Mouse (Mus musculus): ENCODE results near the gene Rbm17.

DNA sequence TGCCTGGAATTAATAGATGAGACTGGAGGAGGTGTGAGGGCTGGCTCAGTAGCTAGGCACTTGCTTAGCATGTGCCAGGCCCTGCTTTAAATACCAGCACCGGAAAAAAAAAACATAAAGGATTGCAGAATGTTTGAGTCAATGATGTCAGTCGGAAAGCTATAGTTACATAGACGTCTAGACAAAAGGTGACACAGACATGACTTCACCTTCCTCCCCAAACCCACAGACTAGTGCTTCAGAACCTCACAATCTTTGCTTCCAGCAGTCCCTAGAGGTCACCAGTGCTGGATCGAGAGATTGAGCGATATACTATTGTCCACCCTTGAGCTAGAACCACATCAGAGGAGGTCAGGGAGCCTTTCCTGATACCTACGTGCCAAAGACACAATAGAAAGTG is 31.1 kb upstream of the Rbm17 start:
- TF ChIP-seq MEF2A (IDR thresholded peaks at IDR 0.05; ENCODE audit: borderline replicate concordance, low read depth, low read length): no peak
- TF ChIP-seq EP300 (IDR thresholded peaks at IDR 0.05; ENCODE audit: low read length): no peak
- no peak for TF ChIP-seq CTCF (conservative IDR thresholded peaks at IDR 0.05 in 1 of 2, IDR thresholded peaks at IDR 0.05 in 1 of 2; ENCODE audit: low read depth in 2 of 2, low read length in 2 of 2)
- TF ChIP-seq MAX (IDR thresholded peaks at IDR 0.05; ENCODE audit: low read length): no peak
- no peak for TF ChIP-seq POLR2AphosphoS2 (IDR thresholded peaks at IDR 0.05; ENCODE audit: low read depth, low read length)
- no peak for TF ChIP-seq JUND (conservative IDR thresholded peaks at IDR 0.05; ENCODE audit: low read depth, low read length)
- TF ChIP-seq POLR2A (IDR thresholded peaks at IDR 0.05; ENCODE audit: low read depth, low read length): no peak
- TF ChIP-seq ZC3H11A (IDR thresholded peaks at IDR 0.05; ENCODE audit: low read depth, low read length): no peak
- no peak for TF ChIP-seq USF1 (IDR thresholded peaks at IDR 0.05; ENCODE audit: low read depth, low read length)
- TF ChIP-seq USF2 (conservative IDR thresholded peaks at IDR 0.05; ENCODE audit: low read depth, low read length): no peak
- TF ChIP-seq E2F4 (IDR thresholded peaks at IDR 0.05; ENCODE audit: insufficient replicate concordance, low read depth, low read length): no peak
- TF ChIP-seq NRF1 (IDR thresholded peaks at IDR 0.05; ENCODE audit: low read depth, low read length): no peak
- TF ChIP-seq KAT2A (IDR thresholded peaks at IDR 0.05; ENCODE audit: insufficient replicate concordance, low read length): no peak
- TF ChIP-seq CHD2 (IDR thresholded peaks at IDR 0.05; ENCODE audit: low read length): no peak

Measured in CH12.LX (cell line).